Mouse (Mus musculus) cortical plate, adult 2 months (tissue): ENCODE data around the gene BC052040.

Source experiments
- CTCF ChIP-seq: fragments of 200-500 bp; IDR thresholded peaks from 2 replicates; pipeline ENCODE4 v1.5.1; 2011; ENCODE audit warnings: mild to moderate bottlenecking, control low read depth, low read length; ENCODE audit not compliant: insufficient read depth; ENCODE audit errors: extremely low read depth
- POLR2A ChIP-seq: fragments of 200-500 bp; IDR thresholded peaks from 2 replicates; pipeline ENCODE4 v1.6.1; 2011; ENCODE audit warnings: mild to moderate bottlenecking, low read length, control low read depth; ENCODE audit not compliant: insufficient read depth; ENCODE audit errors: extremely low read depth

DNA sequence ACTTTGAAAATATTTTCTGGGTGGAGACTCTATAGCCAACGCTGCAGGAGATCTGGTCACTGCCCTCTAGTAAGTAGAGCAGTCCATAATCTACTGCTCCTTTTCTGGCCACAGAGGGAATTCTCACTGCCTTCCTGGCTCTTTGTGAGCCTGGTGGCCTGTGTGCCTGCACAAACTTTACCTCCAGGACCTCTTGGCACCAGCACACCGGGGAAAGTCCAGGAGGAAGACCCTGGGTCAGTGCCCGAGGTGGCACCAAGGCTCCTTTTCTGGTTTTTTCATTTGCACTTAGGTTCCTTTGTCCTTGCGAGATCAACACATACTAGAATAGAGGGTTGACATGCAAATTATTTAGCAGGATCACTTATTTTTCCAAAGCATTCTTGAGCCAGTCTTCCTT is 47.0 kb downstream of the BC052040 start:
- TF ChIP-seq CTCF (no peak), POLR2A (no peak)
